Mouse (Mus musculus) macrophage (primary cell): Measurements from ENCODE around the gene Dnajc5. TPM values are rescaled to one million over a fixed set of nuclear protein-coding genes. Genes with fewer than 3 reads are reported as not detected.

ENCODE experiments used
- H3K27ac ChIP-seq: fragments of 350-480 bp; formaldehyde crosslinking; 2 replicates; pipeline ENCODE4 v1.9.0; 2021
- H3K36me3 ChIP-seq: fragments of 350-480 bp; formaldehyde crosslinking; 2 replicates; pipeline ENCODE4 v1.9.0; 2021; ENCODE audit errors: inconsistent target
- H3K4me3 ChIP-seq: fragments of 350-480 bp; formaldehyde crosslinking; 2 replicates; pipeline ENCODE4 v1.9.0; 2021; ENCODE audit errors: inconsistent target
- H3K79me2 ChIP-seq: fragments of 350-480 bp; formaldehyde crosslinking; 2 replicates; pipeline ENCODE4 v1.9.0; 2021; ENCODE audit errors: inconsistent target
- WGBS: methylation state at CpG from one replicate; pipeline ENCODE4 v1.1.7; 2026; ENCODE audit warnings: inconsistent platforms; ENCODE audit not compliant: missing documents; 5-methylcytosine and 5-hydroxymethylcytosine counted together
- polyA plus RNA-seq: library from polyadenylated mRNA; stranded (reverse); fragments of 250-400 nt; gene quantifications from 3 replicates; pipeline ENCODE4 v1.2.4, GENCODE M21; 2018; ENCODE audit warnings: inconsistent platforms

Gene Dnajc5
- polyA plus RNA-seq, 1 experiment from 2014 or later: 50.7 TPM

DNA sequence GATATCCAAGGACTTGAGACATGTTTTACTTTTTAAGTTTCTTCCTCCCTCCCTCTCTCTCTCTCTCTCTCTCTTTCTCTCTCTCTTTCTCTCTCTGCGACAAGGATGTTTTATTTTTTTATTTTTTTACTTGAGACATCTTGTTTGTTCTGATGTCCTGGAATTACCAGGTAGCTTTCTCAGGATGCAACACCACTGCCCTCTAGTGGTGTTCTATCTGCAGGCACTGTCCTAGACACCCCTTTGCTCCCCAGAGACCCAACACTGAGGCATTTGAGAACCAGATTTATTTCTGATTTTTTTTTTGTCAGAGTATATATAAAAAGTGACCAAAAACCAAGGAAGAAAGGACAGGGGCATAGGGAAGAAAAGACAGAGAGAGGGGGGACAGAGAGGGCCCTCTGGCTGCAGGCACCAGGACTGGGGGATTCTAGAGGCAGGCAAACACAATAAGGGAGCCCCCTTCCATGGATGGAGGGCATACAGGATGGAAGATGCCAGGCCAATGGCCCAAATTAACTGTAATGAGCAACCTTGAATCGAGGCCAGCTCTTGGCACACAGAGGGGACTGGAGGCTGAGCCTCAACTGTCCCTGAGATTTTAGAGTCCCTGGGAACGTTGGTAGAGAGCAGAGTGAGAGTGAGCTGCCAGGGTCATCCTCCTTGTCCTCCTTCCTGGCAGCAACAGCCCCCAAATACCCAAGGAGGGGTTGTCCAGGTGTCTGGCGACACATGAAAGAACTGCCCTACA is 74.8 kb downstream of the Dnajc5 start:
- Histone ChIP-seq H3K79me2 (no peaks in the 10 kb centered on the region), H3K4me3 (no peak overlapping the region), H3K27ac (no peak overlapping the region), H3K36me3 (no peaks in the 10 kb centered on the region)
- 90% methylated on average over 4 of the region's 4 CpGs for WGBS

DNA sequence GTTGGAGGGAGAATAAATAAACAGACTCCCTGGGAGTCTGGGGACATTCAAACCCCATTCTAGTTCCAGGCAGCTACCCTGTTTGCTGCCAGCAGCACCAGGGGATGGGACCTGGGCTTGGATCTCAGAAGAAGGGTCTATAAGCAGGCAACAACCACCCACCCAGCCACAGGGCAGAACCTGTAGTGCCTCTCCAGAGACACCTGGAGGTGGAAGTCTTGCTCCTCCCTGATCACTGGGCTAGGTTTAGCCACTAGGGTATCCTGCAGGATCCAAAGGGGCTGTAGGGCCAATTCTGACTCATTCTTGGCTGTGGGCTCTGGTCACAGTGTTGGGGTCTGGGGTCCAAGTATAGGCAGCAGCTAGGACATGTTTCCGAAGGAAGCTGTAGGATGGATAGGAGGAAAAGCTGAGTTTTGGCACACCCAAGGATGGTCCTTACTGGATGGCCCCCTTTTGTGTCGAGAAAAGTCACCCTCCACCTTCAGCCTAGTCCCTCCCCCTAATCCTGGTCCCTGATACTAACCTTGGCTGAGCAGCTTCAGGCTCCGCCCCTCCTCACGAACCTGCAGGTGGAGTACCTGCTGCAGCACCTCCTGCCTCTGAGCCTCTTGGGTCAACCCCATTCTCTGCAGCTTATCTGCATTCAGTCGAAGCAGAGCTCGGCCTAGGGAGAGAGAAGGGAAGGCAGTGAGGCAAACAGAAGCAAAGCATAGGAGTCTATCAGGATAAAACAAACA is 76.1 kb downstream of the Dnajc5 start:
- H3K27ac ChIP-seq: no peak overlapping the region
- no peaks in the 10 kb centered on the region for H3K36me3 ChIP-seq
- peaks cover 2% of the 10 kb centered on the region for H3K79me2 ChIP-seq
- no peak overlapping the region for H3K4me3 ChIP-seq
- 91% methylated on average over 6 of the region's 6 CpGs for WGBS

DNA sequence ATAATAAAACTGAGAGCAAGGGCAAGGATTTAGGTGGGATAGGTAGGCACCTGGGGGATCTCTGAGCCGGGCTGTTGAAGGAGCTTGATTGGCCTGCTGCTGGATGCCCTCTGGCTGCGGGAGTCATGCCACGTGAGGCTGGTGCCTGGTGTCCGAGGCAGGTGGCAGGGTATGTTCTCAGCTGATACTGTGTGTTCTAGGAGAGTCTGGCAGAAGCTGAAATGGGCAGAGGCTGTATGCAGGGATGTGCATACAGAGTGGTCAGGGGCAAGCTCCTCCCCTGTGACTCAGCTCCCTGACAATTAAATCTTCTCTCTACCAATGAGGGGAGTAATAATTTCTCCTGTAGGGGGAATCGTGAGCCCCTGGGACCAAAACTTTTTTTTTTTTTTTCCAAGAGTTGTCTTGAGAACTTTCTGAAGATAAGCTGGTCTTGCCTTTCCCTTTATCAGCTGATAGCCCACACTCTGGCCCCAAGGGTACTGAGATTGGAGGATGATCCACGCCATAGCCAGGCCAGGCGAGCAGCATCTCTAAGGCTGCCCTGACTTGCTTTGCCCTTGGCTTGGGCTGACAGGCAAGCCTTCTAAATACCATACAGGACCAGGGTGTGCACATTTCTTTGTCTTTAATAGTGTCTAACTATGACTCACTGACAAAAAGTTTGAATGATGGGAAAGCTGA is 77.2 kb downstream of the Dnajc5 start:
- no peak overlapping the region for H3K4me3 ChIP-seq
- WGBS: 72% methylated on average over 7 of the region's 7 CpGs
- no peak overlapping the region for H3K27ac ChIP-seq
- H3K79me2 ChIP-seq: peaks cover 14% of the 10 kb centered on the region
- H3K36me3 ChIP-seq: no peaks in the 10 kb centered on the region

- H3K4me3 ChIP-seq: peak within 1 kb of the TSS; percentile 35
- peaks cover 25% of the 10 kb centered on the region for H3K79me2 ChIP-seq
- peak within 1 kb of the TSS; percentile 17; the same call in 1 of the 2 replicates for H3K27ac ChIP-seq
- H3K36me3 ChIP-seq: no peaks in the 10 kb centered on the region
- WGBS: 1% methylated on average over 71 of the region's 71 CpGs
These were observed 78.4 kb downstream of the Dnajc5 start, which contains the start of gene Samd10 for GRCm38 (mm10) chr2:181598454-181599351. Samd10 (minus strand) TSS chr2:181599212.

GRCm38 (mm10) chr2:181600226-181600758 is 80.0 kb downstream of the Dnajc5 start:
- H3K27ac ChIP-seq: peak overlapping the region; percentile 62; the same call in 1 of the 2 replicates
- 68% methylated on average over 6 of the region's 6 CpGs for WGBS
- H3K4me3 ChIP-seq: peak overlapping the region; percentile 89; the same call in 1 of the 2 replicates

GRCm38 (mm10) chr2:181600828-181601750 is 80.8 kb downstream of the Dnajc5 start:
- peak overlapping the region; percentile 89 for H3K4me3 ChIP-seq
- H3K79me2 ChIP-seq: peaks cover 43% of the 10 kb centered on the region
- H3K36me3 ChIP-seq: no peaks in the 10 kb centered on the region
- WGBS: 1% methylated on average over 55 of the region's 57 CpGs
- peak overlapping the region; percentile 62 for H3K27ac ChIP-seq

More at GRCm38 (mm10) chr2:181600226-181600758, 80.0 kb downstream of the Dnajc5 start:
- Histone ChIP-seq H3K79me2 (peaks cover 38% of the 10 kb centered on the region), H3K36me3 (no peaks in the 10 kb centered on the region)

- Histone ChIP-seq H3K36me3 (no peaks in the 10 kb centered on the region), H3K27ac (peak overlapping the region; percentile 62), H3K4me3 (peak overlapping the region; percentile 89), H3K79me2 (peaks cover 43% of the 10 kb centered on the region)
- 36% methylated on average over 10 of the region's 10 CpGs for WGBS
These were observed 81.5 kb downstream of the Dnajc5 start for GRCm38 (mm10) chr2:181601751-181602145.

DNA sequence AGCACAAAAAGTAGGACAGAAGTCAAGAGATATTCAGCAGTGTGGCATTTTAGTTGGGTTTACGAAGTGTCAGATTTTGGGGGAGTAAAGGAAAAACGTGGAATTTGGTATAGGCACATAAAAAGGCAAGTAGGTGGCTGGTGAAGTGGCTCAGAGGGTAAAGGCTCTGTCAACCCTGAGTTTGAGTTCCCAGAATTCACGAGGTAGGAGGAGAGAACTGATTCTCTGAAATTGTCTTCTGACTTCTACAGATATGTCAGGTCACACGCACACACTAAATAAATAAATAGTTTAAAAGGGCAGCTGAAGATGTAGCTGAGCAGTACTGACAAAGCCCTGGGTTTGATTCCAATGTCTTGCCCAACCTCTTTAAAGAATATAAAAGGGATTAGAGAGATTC is 82.1 kb downstream of the Dnajc5 start:
- Histone ChIP-seq H3K27ac (no peak overlapping the region), H3K79me2 (peaks cover 43% of the 10 kb centered on the region), H3K4me3 (no peak overlapping the region; the same call in 1 of the 2 replicates), H3K36me3 (no peaks in the 10 kb centered on the region)
- 86% methylated on average over 4 of the region's 4 CpGs for WGBS

Other genes starting within 250 kb of the Dnajc5 start
- gene Gmeb2, start 232.4 kb upstream of the Dnajc5 start, polyA plus RNA-seq: 8.9 to 11.2 TPM (median 10.8 TPM) in 3 replicates
- not detected in 3 replicates for gene Stmn3, start 206.0 kb upstream of the Dnajc5 start, polyA plus RNA-seq
- gene Rtel1, start 200.7 kb upstream of the Dnajc5 start, polyA plus RNA-seq: 4.9 to 9.2 TPM (median 5.3 TPM) in 3 replicates
- 13.7 to 17.8 TPM (median 17.3 TPM) in 3 replicates for gene Zgpat, start 155.6 kb upstream of the Dnajc5 start, polyA plus RNA-seq
- gene Arfrp1, start 155.1 kb upstream of the Dnajc5 start, polyA plus RNA-seq: 21.9 to 23.2 TPM (median 22.5 TPM) in 3 replicates
- gene Lime1, start 140.4 kb upstream of the Dnajc5 start, polyA plus RNA-seq: 2.9 to 8.2 TPM (median 3.7 TPM) in 3 replicates
- gene Zbtb46, start 61.1 kb upstream of the Dnajc5 start, polyA plus RNA-seq: 0.09 to 0.23 TPM (median 0.21 TPM) in 3 replicates
- gene Abhd16b, start 27.3 kb upstream of the Dnajc5 start, polyA plus RNA-seq: not detected in 3 replicates
- gene Tpd52l2, start 23.3 kb upstream of the Dnajc5 start, polyA plus RNA-seq: 36.4 to 66.4 TPM (median 47.0 TPM) in 3 replicates
- gene Uckl1, start 64.4 kb downstream of the Dnajc5 start, polyA plus RNA-seq: 32.9 to 57.2 TPM (median 33.9 TPM) in 3 replicates
- gene Prpf6, start 71.4 kb downstream of the Dnajc5 start, polyA plus RNA-seq: 34.2 to 55.4 TPM (median 34.6 TPM) in 3 replicates
- gene Zfp512b, start 72.3 kb downstream of the Dnajc5 start, polyA plus RNA-seq: 6.0 to 12.6 TPM (median 6.7 TPM) in 3 replicates
- gene Samd10, start 78.7 kb downstream of the Dnajc5 start, polyA plus RNA-seq: 2.1 to 3.8 TPM (median 2.8 TPM) in 3 replicates
- gene Gm29797, start 136.5 kb downstream of the Dnajc5 start, polyA plus RNA-seq: not detected in 3 replicates
- 0.15 TPM in 1 of 3 replicates, not detected in the others for gene Sox18, start 151.2 kb downstream of the Dnajc5 start, polyA plus RNA-seq
- gene Tcea2, start 159.8 kb downstream of the Dnajc5 start, polyA plus RNA-seq: 1.5 to 3.2 TPM (median 1.9 TPM) in 3 replicates
- gene Rgs19, start 173.5 kb downstream of the Dnajc5 start, polyA plus RNA-seq: 74.5 to 107 TPM (median 89.4 TPM) in 3 replicates
- gene Lkaaear1, start 178.0 kb downstream of the Dnajc5 start, polyA plus RNA-seq: not detected in 3 replicates
- gene Oprl1, start 194.5 kb downstream of the Dnajc5 start, polyA plus RNA-seq: 0.12 TPM in 1 of 3 replicates, not detected in the others
- not detected in 3 replicates for gene Myt1, start 242.8 kb downstream of the Dnajc5 start, polyA plus RNA-seq